Mouse (Mus musculus) cerebellum, postnatal 10 days (tissue): ENCODE results near the gene Ern2.

ENCODE experiments used
- DNase-seq, 2 experiments: peaks; one replicate each; pipeline ENCODE4 v3.0.0; 2021; ENCODE audit warnings: mixed read lengths in 2 of 2

Gene Ern2

DNA sequence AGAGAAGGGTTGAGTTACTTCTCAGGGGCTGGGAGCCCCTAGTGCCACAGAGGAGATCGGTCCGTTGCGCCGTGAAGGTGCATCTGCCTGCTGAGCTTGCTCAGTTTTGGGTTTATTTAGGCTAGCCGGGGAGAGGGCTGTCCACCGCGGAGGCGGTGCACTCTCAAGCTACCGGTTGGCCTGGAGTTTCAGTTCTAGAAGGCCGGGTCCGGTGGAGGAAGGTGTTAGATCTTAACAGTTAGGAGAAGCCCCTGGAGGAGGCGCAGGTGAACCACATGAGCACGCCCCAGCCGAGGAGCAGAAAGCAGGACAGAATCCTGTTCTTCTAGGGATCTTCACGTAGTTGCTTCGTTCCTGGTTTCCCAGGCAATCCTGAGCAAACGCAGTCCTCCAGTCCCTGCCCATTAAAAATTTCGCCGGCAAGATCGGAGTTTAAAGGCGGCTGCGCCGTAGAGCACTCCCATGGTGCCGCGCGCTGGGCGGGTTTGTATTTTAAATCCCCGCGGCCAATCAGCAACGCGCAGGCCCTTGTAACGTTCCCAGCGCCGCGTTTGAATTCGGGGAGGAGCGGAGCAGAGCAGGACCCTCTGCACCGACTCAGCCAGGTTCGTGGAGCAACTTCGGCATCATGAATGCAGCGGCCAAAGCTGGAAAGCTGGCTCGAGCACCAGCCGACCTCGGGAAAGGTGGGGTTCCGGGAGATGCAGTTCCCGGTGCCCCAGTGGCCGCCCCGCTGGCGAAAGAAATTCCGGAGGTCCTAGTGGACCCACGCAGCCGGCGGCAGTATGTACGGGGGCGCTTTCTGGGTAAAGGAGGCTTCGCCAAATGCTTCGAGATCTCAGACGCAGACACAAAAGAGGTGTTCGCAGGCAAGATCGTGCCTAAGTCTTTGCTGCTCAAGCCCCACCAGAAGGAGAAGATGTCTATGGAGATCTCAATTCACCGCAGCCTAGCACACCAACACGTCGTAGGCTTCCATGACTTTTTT is 26.8 kb downstream of the Ern2 start, which contains the start of gene Plk1:
TSS of gene Plk1 (plus strand) at position 525 of the 988 bp plus-strand sequence.
- DNase-seq, result peak; percentile 87 to 92

DNA sequence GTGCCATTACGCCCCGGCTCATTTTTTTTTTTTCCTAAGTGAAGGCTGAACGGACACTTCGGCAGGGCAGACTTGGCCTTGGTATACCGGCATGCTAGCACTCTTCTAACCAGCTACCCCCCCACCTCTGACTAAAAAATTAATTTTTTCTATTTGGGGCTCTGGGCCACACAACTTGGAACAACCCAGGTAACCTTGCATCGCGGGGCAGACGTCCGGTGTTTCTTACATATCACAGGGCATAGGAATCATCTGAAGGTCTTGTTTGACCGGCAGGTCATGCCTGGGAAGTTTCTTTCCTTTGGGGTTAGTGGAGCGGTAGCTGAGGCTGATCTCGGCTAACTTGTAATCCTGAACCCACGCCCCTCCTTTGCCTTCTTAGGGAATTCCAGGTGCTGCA is 27.5 kb downstream of the Ern2 start:
- no peak for DNase-seq

DNA sequence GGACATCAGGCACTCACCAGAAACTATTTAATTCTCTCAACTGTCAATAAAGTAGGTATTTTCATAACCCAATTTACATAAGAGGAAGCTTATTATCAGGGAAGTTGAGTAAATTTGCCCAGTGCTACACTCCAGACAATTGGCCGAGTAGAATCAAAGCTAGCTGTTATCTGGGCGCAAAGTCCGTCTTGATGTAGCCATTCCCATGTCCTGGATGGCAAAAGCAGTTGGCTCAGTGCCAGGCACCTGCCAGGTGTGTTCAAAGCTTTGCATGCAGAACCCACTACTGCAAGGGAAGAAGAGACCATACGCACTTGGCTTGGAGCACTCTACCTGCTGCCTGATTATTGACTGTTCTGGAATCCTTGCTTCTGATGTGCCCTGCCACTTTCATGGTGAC is 33.5 kb downstream of the Ern2 start:
- DNase-seq, result no peak

DNA sequence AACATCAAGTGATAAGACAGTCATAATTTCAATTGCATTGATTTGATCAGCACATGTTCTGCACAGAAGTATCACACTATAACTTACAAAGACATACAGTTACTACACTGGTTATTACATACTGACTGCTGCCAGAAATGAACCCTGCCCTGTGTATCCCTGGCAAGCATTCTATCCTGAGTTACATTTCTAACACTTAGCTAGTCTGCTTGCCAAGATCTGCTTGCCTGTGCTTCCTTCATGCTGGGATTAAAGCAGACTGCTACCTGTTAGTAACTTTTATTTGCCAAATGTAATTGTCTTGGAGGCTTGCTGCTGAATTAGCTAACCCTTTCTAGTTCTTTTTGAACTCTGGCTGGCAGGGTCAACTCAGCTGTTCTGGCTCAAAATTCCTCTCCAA is 45.0 kb downstream of the Ern2 start:
- DNase-seq, result no peak

DNA sequence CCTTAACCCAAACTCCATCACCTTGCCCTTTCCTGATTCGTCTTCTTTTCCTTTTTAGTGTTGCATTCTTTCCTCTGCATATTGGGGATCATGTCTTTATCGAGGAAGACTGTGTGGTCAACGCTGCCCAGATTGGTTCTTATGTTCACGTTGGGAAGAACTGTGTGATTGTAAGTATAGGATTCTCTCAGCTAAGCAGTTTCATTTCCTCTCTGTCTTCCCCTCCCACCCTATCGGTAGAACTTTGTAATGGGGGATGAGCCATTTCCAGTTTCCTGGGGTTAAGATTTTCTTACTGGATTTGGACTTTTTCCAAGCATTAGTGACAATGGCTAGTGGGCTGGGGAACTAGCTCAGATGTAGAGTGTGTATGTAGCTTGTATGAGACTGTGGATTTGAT is 47.8 kb downstream of the Ern2 start:
- no peak for DNase-seq

DNA sequence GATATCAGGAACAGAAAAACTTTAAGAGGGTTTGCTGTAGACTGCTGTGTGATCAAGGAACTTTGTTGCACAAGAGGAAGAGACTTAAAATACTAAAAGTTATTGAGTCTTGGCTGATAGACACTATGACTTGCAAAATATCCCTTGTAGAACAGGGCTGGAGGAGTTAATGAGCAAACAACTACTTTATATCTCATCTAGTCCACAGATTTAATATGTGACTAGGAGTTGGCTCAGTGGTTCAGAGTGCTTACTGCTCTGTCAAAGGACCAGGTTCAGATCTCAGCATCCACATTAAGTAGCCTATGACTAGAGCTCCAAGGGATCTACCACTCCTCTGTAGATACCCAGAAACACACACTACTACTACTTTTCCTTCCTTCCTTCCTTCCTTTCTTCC is 48.9 kb downstream of the Ern2 start:
- DNase-seq, result no peak

DNA sequence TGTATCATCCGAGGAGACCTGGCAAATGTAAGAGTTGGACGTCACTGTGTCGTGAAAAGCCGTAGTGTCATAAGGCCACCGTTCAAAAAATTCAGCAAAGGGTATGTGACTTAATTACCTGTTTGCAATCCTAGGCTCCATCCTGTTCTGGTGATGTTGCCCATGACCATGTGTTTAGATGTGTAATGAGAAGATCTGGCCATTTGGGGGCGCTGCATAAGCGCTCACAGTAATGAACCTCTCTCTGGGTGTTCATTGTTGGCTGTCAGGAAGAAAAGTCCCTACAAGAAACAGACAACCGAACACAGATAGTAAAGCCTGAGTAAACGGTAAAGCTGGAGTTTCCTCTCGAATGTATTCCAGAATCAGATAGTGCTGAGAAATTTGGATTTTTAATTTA is 50.9 kb downstream of the Ern2 start:
- DNase-seq, result peak; percentile 13 to 39

DNA sequence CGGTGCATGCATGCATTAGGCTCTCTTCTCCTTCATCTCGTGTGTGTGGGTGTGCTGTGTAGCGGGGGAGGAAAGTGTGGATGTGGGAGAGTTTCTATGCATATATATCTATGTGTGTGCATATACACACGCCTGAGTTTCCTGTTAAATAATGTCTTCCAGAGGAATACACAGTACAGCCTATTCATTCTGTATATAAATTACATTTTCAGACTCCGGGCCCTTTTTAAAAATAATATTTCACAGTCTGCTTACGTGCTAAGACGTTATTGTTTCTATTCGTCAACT is 52.7 kb downstream of the Ern2 start:
- DNase-seq, result no peak

DNA sequence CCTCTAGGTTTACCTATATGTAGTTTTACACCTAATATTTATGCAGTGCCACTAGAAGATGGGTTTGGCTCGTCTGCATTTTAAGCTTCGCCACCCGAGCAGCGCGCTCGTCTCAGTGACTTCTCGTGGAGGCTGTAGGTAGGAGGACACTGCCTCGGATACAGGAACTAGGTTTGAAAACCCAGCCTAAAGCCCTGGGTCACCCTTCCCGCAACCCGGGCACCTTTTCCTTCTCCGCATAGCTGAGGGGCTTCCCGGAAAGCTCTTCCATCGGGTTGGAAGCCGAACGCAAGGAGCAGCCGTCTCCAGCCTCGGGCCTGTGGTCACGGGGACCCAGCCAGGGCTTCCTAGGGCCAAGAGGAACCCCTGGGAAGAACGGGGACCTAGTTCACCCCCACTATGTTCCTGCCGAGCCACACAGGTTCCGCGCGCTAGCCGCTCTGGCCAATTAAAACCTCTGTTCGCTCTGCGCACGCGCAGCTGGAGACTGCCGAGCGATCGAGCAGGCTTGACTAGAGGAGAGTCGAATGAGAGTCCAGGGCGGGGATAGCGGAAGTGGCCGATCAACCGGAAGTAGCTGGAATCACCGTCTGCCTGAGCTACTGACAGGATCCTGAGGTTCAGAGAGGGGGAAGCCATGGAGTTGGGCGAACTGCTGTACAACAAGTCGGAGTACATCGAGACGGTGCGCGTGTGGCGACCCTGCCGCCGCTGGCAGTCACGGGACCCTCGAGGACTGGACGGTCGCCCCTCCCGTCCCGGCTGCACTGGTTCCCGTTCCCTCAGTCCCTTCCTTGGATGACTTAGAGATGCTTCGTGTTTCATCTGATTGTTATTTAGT is 53.3 kb downstream of the Ern2 start, which contains the start of the genes Palb2 and Dctn5:
TSS of gene Palb2 (minus strand) at position 489 of the 841 bp plus-strand sequence.
TSS of gene Dctn5 (plus strand) at position 545 of the 841 bp plus-strand sequence.
- peak; percentile 97 to 98 for DNase-seq

DNA sequence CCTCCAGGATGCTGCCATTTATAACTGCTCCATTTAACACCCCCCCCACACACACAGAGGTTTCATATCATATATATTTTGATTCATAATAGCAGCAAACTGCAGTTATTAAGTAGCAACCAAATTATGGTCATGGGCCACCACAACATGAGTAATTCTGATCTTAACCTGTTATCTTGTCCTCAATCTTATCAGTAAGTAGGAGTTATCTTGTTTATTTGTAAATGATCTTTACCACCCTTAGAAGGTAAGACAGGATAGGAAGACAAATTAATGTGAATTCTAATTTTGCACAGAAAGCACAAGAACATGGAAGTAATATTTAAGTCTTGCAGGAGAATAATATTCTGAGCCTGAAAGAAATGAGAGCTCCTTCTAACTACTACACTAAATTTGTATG is 54.2 kb downstream of the Ern2 start:
- DNase-seq, result no peak

DNA sequence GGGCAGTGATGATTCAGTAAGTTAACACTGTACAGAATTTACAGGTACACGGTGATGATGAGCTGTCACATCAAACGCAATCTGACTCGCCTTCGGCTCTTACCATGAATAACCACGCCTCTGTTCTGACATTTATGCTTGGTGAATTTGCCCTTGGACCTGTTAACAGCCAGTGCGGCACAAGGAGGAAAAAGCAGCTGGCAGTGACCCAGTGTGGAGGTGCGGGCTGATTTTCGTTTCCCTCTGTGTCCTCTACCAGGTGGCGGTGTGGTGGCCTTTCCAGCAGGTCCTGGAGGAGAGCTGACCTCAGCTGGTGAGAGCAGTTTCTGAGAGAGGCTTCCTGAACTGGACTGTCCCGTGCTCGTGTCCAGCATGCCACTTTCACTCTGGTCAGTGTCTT is 59.1 kb downstream of the Ern2 start:
- DNase-seq, result no peak

DNA sequence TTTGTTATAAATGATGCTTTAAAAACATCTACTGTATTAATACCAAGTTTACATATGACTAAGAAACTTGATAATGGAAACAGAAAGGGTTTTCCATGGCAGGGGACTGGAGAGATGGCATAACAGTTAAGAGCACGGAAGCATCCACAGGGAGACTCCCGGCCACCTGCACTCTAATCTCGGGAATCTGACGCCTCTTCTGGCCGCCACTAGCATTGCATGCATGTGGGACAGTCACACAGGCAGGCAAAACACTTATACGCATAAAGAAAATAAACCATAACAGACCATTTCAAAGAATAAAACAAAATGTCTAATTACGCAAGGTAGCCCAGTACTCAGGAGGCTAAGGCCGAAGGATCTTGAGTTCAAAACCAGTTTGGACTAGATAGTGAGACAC is 60.4 kb downstream of the Ern2 start:
- peak; percentile 5 to 14 for DNase-seq

DNA sequence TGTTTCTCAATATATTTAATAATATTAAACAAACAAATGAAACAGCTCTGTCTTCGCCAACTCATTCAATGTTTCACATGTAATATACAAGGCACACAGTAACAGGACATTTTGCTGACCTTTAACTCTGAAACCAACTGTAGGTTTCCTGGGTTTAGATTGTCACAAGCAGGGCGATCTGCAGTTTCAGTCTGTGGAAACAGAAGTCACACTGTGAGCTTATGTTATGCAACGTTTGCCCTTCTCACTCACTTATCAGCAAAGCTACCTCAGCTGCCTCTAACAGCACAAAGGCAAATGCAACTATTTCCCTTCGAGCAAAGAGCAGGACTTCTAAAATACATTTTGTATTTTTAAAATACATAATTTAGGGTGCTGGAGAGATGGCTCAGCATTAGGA is 62.5 kb downstream of the Ern2 start:
- DNase-seq, result no peak
